Mouse (Mus musculus): ENCODE results near the gene Mdm2. TPM values are rescaled to one million over a fixed set of nuclear protein-coding genes. Genes with fewer than 3 reads are reported as not detected.

The Mdm2 gene
- total RNA-seq, 1 experiment from 2014 or later, result 61.9 TPM

DNA sequence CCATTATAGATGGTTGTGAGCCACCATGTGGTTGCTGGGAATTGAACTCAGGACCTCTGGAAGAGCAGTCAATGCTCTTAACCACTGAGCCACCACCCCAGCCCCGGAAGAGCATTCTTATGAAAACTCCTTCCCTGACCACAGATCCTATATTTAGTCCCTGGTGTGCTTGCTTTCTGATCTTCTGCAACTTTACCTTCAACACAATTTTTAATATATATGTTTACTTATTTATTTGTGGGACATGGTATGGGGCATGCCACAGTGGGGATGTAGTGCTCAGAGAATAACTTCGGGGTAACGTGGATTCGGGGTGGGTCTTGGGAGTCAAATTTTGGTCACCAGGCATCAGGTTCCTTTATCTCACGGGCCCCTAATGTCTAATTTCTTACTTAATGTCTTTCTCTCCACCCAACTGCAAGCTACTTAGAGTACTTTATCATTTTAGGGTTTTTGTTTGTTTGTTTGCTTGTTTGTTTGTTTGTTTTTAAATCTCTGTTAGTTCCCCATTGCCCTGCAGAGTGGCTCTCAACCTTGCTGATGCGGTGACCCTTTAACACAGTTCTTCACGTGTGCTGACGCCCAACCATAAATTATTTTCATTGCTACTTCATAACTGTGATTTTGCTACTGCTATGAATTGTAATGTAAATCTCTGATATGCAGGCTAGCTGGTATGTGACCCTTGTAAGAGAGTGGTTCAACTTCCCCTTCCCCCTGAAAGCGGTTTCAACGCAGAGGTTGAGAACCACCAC is 41.8 kb downstream of the Mdm2 start:
- DNase-seq, result no peak

DNA sequence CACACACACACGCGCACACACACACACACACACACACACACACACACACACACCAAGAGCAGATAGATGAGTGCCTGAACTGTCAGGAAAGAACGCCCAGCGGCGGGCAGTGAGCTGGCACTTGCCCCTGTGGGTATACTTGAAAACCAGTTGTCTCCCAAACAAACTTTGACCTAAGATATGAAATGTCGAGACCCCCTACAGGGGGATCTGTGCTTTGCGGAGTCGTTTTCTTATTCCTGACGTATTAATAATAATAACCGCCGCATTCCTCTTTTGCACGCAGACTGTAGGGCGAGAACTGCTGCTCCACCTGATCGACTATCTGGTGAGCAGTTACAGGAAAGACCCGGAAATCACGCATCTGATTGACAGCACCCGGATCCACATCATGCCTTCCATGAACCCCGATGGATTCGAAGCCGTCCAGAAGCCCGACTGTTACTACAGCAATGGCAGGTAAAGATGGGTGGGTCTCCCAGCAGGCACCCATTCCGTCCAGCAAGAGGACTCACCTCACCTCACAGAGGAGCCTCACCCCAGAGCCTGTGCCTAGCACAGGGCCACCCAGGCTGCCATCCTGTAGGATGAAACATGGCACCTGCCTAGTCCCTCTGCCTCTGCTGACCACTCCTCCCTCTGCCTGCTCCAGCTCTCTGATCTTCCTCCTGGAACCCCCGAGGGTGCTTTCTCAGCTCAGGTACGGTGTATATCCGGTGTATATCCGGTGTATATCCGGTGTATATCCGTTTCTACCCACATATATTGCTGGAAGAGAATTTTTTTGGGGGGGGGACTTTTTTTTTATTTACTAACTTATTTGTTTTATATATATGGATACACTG is 42.7 kb downstream of the Mdm2 start:
- no peak for DNase-seq

GRCm38 (mm10) chr10:117666947-117667630 is 43.5 kb downstream of the Mdm2 start:
- no peak for DNase-seq

- DNase-seq, result no peak
Observed at GRCm38 (mm10) chr10:117666361-117666760, 44.2 kb downstream of the Mdm2 start.

GRCm38 (mm10) chr10:117665376-117666275 is 44.9 kb downstream of the Mdm2 start:
- DNase-seq, result no peak

DNA sequence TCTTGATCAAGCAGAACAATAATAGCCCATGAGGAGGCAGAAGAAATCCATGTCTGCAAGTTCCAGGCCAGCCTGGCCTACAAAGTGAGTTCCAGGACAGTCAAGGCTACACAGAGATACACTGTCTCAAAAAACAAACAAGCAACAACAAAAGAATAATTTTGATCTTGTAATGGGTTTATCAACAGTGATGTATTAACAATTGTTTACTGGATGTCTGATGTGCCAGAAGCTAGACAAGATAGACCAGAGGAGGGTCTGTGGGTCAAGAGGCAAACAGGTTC is 45.7 kb downstream of the Mdm2 start:
- DNase-seq, result no peak

- DNase-seq, result no peak
Observed at GRCm38 (mm10) chr10:117664208-117664925, 46.2 kb downstream of the Mdm2 start.

GRCm38 (mm10) chr10:117663865-117664200 is 46.7 kb downstream of the Mdm2 start:
- DNase-seq, result no peak

GRCm38 (mm10) chr10:117663056-117663864 is 47.3 kb downstream of the Mdm2 start:
- DNase-seq, result no peak

DNA sequence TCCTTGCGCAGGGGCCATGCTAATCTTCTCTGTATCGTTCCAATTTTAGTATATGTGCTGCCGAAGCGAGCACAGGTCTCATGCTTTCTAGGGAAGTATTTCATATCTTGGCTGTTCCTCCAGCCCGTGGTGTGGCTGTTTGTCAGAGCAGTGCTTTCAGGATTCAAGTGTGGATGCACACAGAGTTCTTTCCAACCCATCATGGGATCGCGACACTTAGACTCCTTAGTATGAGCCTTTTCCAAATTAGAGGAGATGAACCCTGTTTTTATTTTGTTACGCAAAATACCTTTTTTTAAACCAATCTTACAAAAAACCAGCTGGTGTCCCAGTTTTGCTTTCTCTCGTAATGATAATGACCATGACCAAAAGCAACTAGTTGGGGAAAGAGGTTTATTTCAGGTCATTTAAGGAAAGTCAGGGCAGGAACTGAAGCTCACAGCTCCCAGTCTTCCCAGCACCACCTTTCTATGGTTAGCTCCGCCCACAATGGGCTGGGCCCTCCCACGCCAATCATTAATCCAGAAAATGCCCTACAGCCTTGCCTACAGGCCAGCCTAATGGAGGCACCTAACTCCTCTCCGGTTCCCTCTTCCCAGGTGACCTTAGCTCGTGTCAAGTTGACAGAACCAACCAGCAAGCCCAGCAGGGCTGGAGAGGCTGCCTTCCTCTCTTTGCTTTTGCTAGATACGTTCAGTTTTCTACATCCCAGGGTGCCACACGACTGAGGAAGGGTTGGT is 48.1 kb downstream of the Mdm2 start:
- no peak for DNase-seq

DNA sequence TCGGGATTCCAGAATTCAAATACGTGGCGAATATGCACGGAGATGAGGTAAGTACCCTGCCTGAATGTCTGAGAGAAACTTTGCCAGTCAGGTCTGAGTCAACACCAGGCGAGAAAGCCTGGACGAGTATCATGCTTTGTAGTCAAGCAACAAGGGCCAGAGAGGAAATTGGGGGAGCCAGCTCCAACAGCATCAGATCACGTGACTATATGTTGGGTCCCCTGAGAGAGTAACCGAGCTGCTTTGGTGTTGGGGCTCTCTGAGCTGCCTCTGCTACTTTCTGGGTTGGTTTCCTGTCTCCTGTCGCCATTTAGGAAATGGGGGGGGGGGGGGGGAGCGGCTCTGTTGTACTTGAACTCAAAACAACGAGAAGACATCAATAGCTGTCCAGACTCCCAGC is 50.7 kb downstream of the Mdm2 start:
- DNase-seq, result no peak

DNA sequence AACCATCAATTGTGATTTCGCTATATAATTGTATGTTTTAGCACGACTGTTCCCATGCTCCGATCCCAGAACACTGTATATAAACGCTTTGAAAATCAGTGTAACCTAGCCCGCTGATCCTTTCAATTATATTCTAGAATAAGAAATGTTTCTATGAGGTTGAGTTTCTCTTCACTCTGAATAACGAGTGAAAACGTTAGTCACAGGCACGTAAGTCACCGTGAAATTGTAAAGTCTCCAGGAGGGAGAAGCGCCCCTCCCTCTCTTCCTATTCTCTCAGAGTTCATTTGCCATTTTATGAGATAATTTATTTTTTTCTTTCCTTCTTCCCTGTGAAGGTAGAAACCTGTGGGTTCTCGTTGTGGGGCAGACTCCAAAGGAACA is 51.1 kb downstream of the Mdm2 start:
- no peak for DNase-seq

DNA sequence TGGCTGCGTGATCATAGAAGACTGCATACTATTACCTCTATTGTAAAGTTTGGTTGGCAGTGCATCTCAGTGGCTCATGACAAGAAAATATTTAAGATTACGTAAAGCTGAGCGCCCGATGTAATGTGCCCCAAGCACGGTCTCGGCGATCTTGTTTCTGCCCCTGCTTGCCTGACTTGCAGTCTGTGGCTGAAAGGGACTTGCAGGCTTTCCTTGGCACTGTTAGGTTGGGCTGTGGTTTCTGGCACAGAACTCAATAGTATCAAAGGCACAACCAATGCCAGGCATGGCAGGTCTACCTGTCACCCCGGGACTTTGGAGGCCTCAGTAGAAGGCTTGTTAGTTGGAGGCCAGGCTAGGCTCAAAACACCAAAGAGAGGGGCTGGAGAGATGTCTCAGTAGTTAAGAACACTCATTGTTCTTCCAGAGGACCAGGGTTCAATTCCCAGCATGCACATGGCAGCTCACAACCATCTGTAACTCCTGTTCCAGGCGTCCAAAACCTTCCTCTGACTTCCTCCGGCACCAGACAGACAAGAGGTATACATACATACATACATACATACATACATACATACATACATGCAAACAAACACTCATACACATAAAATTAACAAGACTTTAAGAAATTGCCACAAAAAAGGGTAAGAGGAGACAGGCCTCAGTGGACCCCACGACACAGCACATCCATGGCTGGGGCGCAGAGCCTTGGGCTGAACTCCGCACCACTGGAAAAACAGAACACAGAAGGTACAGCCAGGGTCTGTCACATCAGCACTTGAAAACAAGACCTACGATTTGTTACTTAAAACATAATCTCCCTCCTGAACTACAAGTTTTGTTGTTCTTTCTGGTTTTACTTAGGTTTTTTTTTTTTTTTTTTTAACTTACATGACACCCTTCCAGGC is 51.8 kb downstream of the Mdm2 start:
- DNase-seq, result no peak

DNA sequence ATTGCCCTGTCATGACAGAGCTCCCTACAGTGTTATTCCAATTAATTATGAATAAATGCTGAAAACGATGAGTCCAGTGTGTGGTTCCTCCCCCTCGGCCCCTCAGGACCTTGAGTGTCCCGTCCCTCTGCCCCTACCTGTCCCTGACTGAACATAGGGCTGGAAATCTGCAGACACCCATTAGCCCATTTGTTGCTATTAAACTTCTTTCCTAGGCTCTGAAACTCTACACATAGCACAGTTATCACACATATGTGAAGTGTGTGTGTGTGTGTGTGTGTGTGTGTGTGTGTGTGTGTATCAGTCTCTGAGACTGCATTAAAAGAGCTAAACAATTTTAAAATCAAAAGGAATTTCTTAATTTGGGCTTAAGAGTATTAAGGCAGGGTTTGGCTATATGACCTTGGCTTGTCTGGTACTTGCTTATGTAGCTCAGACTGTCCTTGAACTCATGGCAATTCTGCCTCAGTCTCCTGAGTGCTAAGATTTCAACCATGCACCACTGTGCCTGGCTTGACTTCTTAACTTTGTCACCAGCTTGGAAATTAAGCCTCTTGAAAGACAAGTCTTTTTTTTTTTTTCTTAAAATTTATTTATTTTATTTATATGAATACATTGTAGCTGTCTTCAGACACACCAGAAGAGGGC is 52.8 kb downstream of the Mdm2 start:
- DNase-seq, result no peak

DNA sequence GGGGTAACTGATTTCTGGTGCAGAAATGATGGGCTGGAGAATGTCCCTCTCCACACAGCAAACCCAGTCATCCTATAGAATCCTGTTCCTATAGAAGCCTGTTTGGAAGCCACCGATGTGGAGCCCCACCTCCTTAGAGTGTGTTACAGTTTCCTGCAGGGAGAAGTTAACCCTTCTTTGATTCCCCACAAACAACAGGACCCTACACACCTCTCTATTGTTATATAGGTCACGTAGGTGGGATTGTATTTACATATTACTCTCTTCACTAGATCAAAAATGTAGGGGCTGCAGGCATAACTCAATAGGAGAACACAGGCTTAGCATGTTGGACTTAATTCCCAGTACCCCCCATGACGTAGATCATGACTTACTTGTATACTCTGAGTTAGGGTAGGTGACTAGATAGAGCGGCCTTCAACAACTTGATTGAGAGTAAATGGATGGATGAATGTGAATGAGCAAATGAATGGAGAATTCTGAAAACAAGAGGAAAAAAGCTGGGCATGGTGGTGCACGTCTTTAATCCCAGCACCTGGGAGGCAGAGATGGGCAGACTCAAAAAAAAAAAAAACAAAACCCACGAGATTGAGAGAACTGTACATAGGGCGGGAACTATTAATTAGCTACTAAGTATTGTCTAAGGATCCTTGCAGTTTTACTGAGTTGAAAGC is 53.4 kb downstream of the Mdm2 start:
- no peak for DNase-seq

GRCm38 (mm10) chr10:117656662-117656962 is 53.9 kb downstream of the Mdm2 start:
- DNase-seq, result no peak

DNA sequence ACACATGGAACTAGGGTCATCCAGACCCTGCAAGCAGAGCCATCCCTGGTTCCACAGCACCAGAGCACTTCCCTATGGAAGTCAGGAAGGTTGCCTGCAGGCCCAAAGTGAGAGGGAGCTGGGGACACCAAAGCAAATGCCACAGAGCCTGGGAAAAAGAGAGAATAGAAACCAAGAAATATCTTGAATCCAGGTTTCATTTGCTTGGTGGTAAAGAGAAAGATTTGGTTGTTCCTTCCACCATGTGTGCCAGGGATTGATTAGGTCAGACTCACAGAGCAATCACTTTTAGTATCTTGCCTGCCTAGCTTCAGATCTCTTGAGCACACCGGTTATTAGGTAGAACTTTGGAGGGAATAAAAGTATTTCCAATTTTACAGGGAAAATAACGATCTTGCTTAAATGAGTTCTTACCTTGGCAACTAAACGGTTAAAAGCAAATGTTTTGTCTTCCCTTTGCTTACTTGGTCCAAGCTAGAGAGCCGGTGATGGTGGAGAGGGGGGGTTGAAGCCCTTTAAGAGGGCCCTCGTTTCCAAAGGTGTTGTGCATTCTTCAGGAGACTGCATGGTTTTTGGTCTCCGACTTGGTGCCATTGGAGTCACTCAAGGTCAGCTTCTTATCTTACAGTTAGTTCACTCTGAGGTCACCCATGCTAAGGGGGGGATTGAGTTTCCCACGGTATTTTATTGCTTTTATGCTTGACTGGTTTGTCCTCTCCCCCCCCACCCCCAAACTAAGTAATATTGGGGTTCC is 54.5 kb downstream of the Mdm2 start:
- no peak for DNase-seq
